Mouse (Mus musculus) adrenal gland, adult (tissue): Measurements from ENCODE around the gene Smtn.

Source experiments
- DNase-seq, 2 experiments: peaks; one replicate each; pipeline ENCODE4 v3.0.0; 2022 to 2023; ENCODE audit warnings: low spot score in 1 of 2; ENCODE audit not compliant: inconsistent age in 2 of 2

Smtn gene

GRCm38 (mm10) chr11:3514529-3515054 lies 25.8 kb downstream of the Smtn start, which contains the start of gene Selenom:
TSS of gene Selenom (plus strand) at chr11:3514684.
- DNase-seq: peak; percentile 91 to 96

GRCm38 (mm10) chr11:3513291-3513690 lies 27.1 kb downstream of the Smtn start:
- DNase-seq: no peak

- DNase-seq: no peak
These were observed 30.1 kb downstream of the Smtn start for GRCm38 (mm10) chr11:3510321-3510720.

- peak in 1 of 2 experiments; percentile 54 for DNase-seq
These were observed 31.0 kb downstream of the Smtn start for GRCm38 (mm10) chr11:3509181-3510085.

GRCm38 (mm10) chr11:3508226-3508625 lies 32.2 kb downstream of the Smtn start:
- DNase-seq: no peak

- DNase-seq: no peak
These were observed 36.4 kb downstream of the Smtn start for GRCm38 (mm10) chr11:3503755-3504693.

GRCm38 (mm10) chr11:3502459-3503072 lies 37.8 kb downstream of the Smtn start:
- no peak for DNase-seq

- DNase-seq: no peak
These were observed 38.4 kb downstream of the Smtn start for GRCm38 (mm10) chr11:3502057-3502456.

GRCm38 (mm10) chr11:3497296-3497695 lies 43.1 kb downstream of the Smtn start:
- DNase-seq: no peak

- DNase-seq: no peak
These were observed 43.7 kb downstream of the Smtn start for GRCm38 (mm10) chr11:3496756-3497155.

- no peak for DNase-seq
These were observed 44.9 kb downstream of the Smtn start for GRCm38 (mm10) chr11:3495496-3495895.

GRCm38 (mm10) chr11:3494857-3495256 lies 45.6 kb downstream of the Smtn start:
- no peak for DNase-seq

GRCm38 (mm10) chr11:3492748-3493147 lies 47.7 kb downstream of the Smtn start:
- no peak for DNase-seq

- DNase-seq: no peak
These were observed 51.4 kb downstream of the Smtn start for GRCm38 (mm10) chr11:3489036-3489435.

- DNase-seq: no peak
These were observed 52.4 kb downstream of the Smtn start, which contains the start of gene Pla2g3 for GRCm38 (mm10) chr11:3487952-3488570. TSS of gene Pla2g3 (plus strand) at chr11:3488284.

GRCm38 (mm10) chr11:3486349-3486748 lies 54.1 kb downstream of the Smtn start:
- DNase-seq: no peak

- peak; percentile 34 to 71 for DNase-seq
These were observed 56.3 kb downstream of the Smtn start for GRCm38 (mm10) chr11:3483980-3484642.

- no peak for DNase-seq
These were observed 64.9 kb downstream of the Smtn start for GRCm38 (mm10) chr11:3475489-3475888.

GRCm38 (mm10) chr11:3474480-3475115 lies 65.8 kb downstream of the Smtn start:
- peak; percentile 25 to 70 for DNase-seq
